Mouse (Mus musculus) midbrain, embryonic 10.5 days (tissue): Measurements from ENCODE around the gene App. TPM values are rescaled to one million over a fixed set of nuclear protein-coding genes. Genes with fewer than 3 reads are reported as not detected.

Experiments
- DNase-seq: peaks from one replicate; pipeline ENCODE4 v3.0.0-alpha.2; 2017; ENCODE audit warnings: low spot score
- H3K27ac ChIP-seq: fragments of 300-500 bp; sonication (generic); replicated peaks from 2 replicates; pipeline ENCODE4 v1.5.1; 2016; ENCODE audit warnings: mild to moderate bottlenecking
- H3K27me3 ChIP-seq: fragments of 300-500 bp; sonication (generic); 2 replicates; pipeline ENCODE4 v1.6.1; 2016; ENCODE audit warnings: low read depth, mild to moderate bottlenecking; ENCODE audit not compliant: poor library complexity, severe bottlenecking
- H3K36me3 ChIP-seq: fragments of 300-500 bp; sonication (generic); 2 replicates; pipeline ENCODE4 v1.6.1; 2016; ENCODE audit warnings: mild to moderate bottlenecking, moderate library complexity
- H3K4me1 ChIP-seq: fragments of 300-500 bp; sonication (generic); 2 replicates; pipeline ENCODE4 v1.6.1; 2016
- H3K4me3 ChIP-seq: fragments of 300-500 bp; sonication (generic); 2 replicates; pipeline ENCODE4 v1.5.1; 2016; ENCODE audit warnings: mild to moderate bottlenecking, moderate library complexity
- H3K9me3 ChIP-seq: fragments of 300-500 bp; sonication (generic); replicated peaks from 2 replicates; pipeline ENCODE4 v1.6.1; 2016; ENCODE audit warnings: mild to moderate bottlenecking
- WGBS: fragments of 180-500 bp; shearing (Covaris S2); methylation state at CpG from one replicate; pipeline ENCODE4 v1.1.7; 2016; 5-methylcytosine and 5-hydroxymethylcytosine counted together
- polyA plus RNA-seq: library from polyadenylated mRNA; unstranded; fragments of >200 nt; fragmentation: Nextera tagmentation; extraction: Ambion mirVana; gene quantifications from 2 replicates; pipeline ENCODE4 v1.2.1, GENCODE M21; 2016

Gene App
- polyA plus RNA-seq, 1 experiment from 2014 or later, result 107 TPM

DNA sequence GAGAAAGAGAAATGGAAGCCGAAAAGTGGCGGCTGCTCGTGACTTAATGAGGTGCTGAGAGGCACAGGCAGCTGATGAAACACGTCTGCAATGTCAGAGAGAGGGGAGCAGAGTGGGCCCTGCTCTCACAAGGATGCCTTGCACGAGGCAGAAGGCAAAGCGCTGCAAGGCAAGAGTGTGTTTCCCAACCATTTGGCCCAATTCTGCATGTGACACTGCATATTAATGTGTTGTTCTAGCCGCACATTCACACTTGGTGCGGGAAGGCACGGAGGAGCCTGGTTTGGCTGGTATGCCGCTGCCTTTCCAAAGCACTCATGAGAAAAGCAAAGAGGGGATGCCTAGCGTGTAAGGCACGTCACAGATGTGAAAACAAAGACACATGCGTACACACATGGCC lies 63.1 kb downstream of the App start:
- no peaks in the 10 kb centered on the region for H3K9me3 ChIP-seq
- no peaks in the 10 kb centered on the region for H3K27me3 ChIP-seq
- H3K4me3 ChIP-seq, result no peak overlapping the region
- H3K36me3 ChIP-seq, result peaks cover 8% of the 10 kb centered on the region; the same call in 1 of the 2 replicates
- no peak overlapping the region for H3K27ac ChIP-seq
- WGBS, result 90% methylated on average over 13 of the region's 13 CpGs
- DNase-seq, result no peak
- H3K4me1 ChIP-seq, result peaks cover 12% of the 10 kb centered on the region

DNA sequence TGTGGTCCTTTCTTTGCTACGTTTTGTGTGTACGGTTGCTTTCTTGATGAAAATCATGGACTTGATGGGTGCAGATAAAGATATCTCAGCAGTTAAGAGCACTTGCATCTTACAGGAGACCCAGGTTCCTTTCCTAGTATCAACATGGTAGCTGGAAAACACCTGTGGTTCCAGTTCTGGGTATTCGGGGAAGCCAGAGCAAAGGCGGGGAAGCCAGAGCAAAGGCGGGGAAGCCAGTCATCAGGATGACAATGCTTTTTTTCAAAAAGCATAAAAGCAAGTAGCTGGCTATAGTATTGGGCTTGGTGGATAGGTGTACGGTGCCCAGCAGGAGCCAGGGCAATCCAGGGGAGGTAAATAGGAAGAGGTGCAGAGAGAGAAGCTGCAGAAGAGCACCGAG lies 65.1 kb downstream of the App start:
- 87% methylated on average over 7 of the region's 7 CpGs for WGBS
- no peak overlapping the region for H3K4me3 ChIP-seq

DNA sequence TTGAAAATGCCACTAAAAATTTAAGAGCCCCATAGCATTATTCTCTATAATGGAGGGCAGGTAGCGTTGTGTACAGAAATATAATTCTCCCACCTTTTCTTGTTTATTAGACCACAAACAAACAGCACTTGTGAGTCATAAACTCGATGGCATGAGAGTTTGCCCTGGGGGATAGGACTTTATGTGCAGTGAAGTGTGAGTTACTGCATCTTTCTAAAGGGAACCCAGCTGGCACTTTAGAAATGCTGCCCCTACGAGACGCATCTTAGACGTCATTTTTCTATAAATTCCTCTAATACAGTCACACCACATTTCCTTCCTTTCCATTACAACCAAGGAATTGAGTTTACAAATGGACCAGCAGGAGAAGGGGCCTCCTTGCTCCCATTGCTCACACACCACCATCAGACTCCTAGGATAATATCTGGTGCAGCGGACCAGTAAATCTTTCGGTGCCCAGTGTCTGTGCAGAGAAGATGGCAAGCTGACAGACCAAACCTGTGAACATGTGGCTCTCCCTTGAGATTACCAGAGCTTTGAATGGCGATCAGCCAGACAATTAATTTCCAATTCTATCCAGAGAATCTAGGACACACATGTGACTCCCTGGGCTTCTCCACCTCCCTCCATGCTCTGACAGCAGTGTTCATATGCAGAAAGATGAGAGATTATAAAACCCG lies 66.8 kb downstream of the App start:
- H3K9me3 ChIP-seq, result no peaks in the 10 kb centered on the region
- peaks cover 12% of the 10 kb centered on the region for H3K4me1 ChIP-seq
- no peak overlapping the region for H3K4me3 ChIP-seq
- WGBS, result 87% methylated on average over 9 of the region's 9 CpGs
- peaks cover 14% of the 10 kb centered on the region for H3K36me3 ChIP-seq
- no peak for DNase-seq
- H3K27ac ChIP-seq, result no peak overlapping the region
- H3K27me3 ChIP-seq, result no peaks in the 10 kb centered on the region

More for the DNA sequence above, 65.1 kb downstream of the App start:
- no peaks in the 10 kb centered on the region for H3K27me3 ChIP-seq
- H3K4me1 ChIP-seq, result peaks cover 12% of the 10 kb centered on the region
- no peak overlapping the region for H3K27ac ChIP-seq
- no peaks in the 10 kb centered on the region for H3K36me3 ChIP-seq
- no peak for DNase-seq
- no peaks in the 10 kb centered on the region for H3K9me3 ChIP-seq

DNA sequence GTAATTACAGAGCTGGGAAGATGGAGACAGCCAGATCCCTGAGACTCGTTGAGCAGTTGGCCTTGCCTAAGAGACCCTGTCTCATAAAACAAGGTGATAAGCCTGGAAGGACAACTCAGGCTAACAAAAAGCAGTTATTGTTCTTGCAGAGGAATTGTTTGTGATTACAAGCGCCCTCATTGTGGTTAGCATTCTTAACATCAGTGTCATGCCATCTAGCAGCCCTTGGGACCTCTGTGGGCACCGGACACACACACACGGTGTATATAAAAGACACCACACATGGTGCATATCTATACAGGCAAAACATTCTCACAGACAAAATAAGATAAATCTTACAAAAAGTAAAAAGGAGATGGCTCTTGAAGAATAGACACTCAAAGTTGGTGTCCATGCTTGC lies 68.0 kb downstream of the App start:
- no peak for DNase-seq
- WGBS, result 77% methylated on average over 4 of the region's 4 CpGs
- H3K4me1 ChIP-seq, result peaks cover 8% of the 10 kb centered on the region
- H3K4me3 ChIP-seq, result no peak overlapping the region
- H3K27me3 ChIP-seq, result no peaks in the 10 kb centered on the region
- H3K27ac ChIP-seq, result no peak overlapping the region
- H3K9me3 ChIP-seq, result no peaks in the 10 kb centered on the region
- peaks cover 25% of the 10 kb centered on the region for H3K36me3 ChIP-seq

DNA sequence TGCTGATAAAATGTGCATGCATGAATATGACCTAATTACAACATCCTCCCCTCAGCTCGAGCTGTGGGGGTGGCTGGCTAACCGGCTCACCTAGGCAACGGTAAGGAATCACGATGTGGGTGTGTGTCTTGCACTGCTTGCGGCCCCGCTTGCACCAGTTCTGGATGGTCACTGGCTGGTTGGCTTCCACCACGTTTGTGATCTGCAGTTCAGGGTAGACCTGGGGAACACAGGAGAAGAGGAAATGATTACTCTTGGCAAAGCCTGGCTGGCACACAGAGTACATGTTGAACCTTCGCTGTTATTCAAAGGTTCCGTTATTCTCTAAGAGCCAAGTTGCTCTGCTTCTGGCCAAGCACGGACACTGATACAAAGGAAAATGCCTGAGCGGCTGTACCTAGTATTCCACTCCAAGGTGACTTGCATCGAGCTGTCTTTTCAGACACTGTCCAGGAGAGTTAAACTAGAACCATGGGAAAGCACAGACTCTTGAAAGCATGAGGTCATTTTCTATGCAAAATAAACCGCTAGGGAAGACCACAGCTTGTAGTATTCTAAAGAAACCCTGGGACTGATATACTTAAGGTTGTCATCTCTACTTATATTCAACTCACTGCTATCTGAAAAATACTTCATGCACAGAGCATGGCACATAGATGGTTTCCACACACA lies 70.3 kb downstream of the App start:
- Histone ChIP-seq H3K9me3 (no peaks in the 10 kb centered on the region), H3K4me3 (no peak overlapping the region), H3K27me3 (no peaks in the 10 kb centered on the region), H3K27ac (no peak overlapping the region), H3K36me3 (peaks cover 25% of the 10 kb centered on the region), H3K4me1 (peaks cover 9% of the 10 kb centered on the region)
- DNase-seq, result no peak
- 91% methylated on average over 13 of the region's 13 CpGs for WGBS

DNA sequence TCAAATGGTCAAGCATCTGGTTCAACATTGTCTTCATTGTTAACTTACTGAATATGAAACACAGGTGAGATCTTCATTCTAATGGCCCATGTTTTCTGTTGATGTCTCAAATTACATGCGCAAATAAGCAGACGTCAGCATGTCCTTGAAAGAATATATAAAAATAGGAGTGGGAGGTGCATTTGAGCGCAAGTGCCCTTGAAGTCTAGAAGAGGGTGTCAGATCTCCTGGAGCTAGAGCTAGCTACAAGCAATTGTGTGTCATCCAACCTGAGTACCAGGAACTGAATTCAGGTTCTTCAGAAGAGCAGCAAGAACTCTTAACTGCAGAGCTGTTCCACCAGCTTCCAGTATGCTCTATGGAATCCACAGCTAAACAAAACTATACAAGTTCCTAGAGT lies 72.0 kb downstream of the App start:
- H3K9me3 ChIP-seq, result no peaks in the 10 kb centered on the region
- no peak overlapping the region for H3K4me3 ChIP-seq
- H3K27me3 ChIP-seq, result no peaks in the 10 kb centered on the region
- no peak for DNase-seq
- H3K4me1 ChIP-seq, result peaks cover 10% of the 10 kb centered on the region; the same call in 1 of the 2 replicates
- WGBS, result 91% methylated on average over 3 of the region's 3 CpGs
- peaks cover 33% of the 10 kb centered on the region for H3K36me3 ChIP-seq
- H3K27ac ChIP-seq, result no peak overlapping the region

DNA sequence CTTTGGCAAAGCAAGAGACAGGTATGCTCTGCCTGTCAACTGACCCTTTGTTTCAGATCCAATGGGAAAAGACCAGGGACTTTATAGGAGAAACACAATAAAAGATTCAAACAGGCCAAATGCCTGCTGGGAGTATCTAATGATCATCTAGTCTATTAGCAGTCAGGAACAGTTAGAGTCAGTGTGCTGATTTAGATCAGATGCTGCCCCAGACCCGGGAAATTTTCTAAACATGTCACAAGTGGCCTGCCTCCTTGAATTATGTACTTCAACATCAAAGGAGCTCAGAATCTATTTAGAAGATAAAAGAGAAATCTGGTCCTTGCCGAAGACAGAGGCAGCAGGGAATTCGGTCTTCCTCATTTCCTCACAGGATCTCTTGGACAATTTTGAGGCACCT lies 72.8 kb downstream of the App start:
- WGBS, result 66% methylated on average over 3 of the region's 3 CpGs
- H3K9me3 ChIP-seq, result no peaks in the 10 kb centered on the region
- DNase-seq, result peak; percentile 7
- H3K27me3 ChIP-seq, result no peaks in the 10 kb centered on the region
- peaks cover 16% of the 10 kb centered on the region; the same call in 1 of the 2 replicates for H3K4me1 ChIP-seq
- no peak overlapping the region for H3K27ac ChIP-seq
- peaks cover 33% of the 10 kb centered on the region for H3K36me3 ChIP-seq
- H3K4me3 ChIP-seq, result no peak overlapping the region

DNA sequence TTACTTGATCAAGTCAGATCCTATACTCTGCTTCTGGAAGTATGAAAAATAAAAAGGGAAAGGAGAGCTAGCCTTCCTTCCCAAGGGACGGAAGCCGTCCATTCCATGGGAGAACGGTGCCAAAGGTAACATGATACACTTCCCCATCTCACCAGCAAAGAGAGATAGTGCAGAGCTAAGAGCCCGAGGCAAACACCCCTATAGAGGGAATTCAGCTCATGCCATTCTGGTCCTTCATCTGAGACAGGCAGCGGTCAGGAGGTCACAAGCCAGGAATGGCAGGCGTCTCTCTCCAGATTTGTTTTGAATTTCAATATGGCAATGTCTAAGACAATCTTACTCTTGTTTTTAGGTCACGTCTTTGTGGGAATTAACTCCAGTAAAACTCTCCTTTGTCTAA lies 74.1 kb downstream of the App start:
- WGBS, result 48% methylated on average over 7 of the region's 7 CpGs
- no peak for DNase-seq
- Histone ChIP-seq H3K27me3 (no peaks in the 10 kb centered on the region), H3K4me1 (peaks cover 23% of the 10 kb centered on the region), H3K4me3 (no peak overlapping the region), H3K36me3 (peaks cover 33% of the 10 kb centered on the region), H3K27ac (no peak overlapping the region), H3K9me3 (no peaks in the 10 kb centered on the region)

DNA sequence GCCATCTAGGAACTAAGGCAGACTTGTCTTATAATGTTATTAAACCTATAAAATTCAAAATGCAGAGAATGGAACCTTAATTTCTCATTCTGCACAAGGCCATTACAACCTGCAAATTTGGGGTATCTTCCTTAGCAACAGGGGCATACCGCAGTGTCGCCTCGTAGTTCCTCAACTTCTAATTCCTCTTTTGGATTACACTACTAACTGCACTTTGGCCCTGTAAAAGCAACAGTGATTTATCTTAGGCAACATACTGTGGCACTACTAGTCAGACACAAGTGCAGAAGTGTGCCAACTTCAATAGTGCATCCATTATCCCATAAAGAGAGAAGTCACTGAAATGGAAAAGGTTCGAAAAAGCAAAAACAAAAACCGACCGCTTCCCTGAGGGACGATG lies 74.5 kb downstream of the App start:
- H3K4me3 ChIP-seq, result no peak overlapping the region
- no peak overlapping the region for H3K27ac ChIP-seq
- peaks cover 33% of the 10 kb centered on the region for H3K36me3 ChIP-seq
- peaks cover 28% of the 10 kb centered on the region for H3K4me1 ChIP-seq
- no peak for DNase-seq
- no peaks in the 10 kb centered on the region for H3K9me3 ChIP-seq
- no peaks in the 10 kb centered on the region for H3K27me3 ChIP-seq
- WGBS, result 87% methylated on average over 7 of the region's 7 CpGs

DNA sequence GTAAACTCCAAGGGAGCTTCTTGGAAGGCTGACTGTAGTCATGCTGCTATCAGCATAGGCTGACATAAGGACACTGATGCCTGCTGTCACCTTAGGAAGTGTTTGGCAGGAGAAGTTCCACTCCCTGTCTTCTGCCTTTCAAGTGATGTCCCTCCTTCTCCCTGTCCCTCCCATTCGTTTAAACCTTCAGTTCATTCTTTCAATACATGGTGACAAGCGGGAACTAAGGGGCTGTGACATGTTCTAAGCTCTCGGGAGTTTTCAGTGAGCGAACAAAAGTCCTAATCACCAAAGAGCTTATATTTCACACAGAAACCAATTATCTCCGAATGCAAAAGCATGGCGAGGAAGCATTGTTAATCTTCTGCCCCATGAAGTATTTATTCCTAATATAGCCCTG lies 77.2 kb downstream of the App start:
- Histone ChIP-seq H3K4me3 (no peak overlapping the region), H3K9me3 (no peaks in the 10 kb centered on the region), H3K4me1 (peaks cover 53% of the 10 kb centered on the region), H3K27ac (no peak overlapping the region), H3K27me3 (no peaks in the 10 kb centered on the region), H3K36me3 (peaks cover 15% of the 10 kb centered on the region)
- WGBS, result 66% methylated on average over 6 of the region's 6 CpGs
- no peak for DNase-seq

DNA sequence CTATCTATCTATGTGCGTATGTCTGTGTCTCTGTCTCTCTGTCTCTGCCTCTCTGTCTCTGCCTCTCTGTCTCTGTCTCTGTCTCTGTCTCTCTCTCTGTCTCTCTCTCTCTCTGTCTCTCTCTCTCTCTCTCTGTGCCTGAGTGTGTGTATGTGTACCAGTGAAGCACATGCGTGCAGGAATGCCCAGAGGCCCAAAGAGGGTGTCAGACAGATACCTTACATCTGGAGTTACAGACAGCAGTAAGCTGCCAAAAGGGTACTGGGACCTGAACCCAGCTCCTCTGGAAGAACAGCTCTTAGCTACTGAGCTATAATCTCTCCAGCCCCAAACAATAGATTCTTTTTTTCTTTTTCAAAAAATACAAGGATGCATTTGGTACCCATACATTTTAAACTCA lies 77.6 kb downstream of the App start:
- Histone ChIP-seq H3K9me3 (no peaks in the 10 kb centered on the region), H3K27me3 (0 out of 2 replicates have a peak, but pooled peaks cover 3% of the 10 kb centered on the region), H3K36me3 (peaks cover 10% of the 10 kb centered on the region), H3K27ac (no peak overlapping the region), H3K4me1 (peaks cover 57% of the 10 kb centered on the region), H3K4me3 (no peak overlapping the region)
- DNase-seq, result no peak
- 97% methylated on average over 2 of the region's 2 CpGs for whole genome bisulfite sequencing

DNA sequence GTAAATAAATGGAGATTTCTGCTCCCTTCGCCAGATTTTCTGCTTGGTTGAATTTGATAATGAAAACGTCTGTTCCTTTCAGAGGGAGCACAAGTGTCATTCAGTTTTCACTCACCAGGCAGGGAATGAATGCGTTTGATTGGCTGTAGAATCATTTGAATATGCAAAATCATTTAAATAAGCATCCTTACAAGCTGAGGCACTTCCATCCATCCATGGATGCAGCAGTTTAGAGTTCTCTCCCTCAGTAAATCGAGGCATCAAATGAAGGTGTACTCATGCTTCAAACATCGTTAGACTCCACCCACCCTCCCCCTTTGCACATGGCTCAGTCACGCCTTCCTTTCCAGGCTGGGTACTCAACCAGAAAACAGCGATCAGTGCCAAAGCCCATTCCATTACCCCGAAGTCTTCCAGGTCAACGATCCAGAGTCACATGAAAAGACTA lies 80.9 kb downstream of the App start:
- 29% methylated on average over 9 of the region's 9 CpGs for WGBS
- Histone ChIP-seq H3K27ac (no peak overlapping the region), H3K9me3 (no peaks in the 10 kb centered on the region), H3K4me1 (peaks cover 69% of the 10 kb centered on the region), H3K27me3 (0 out of 2 replicates have a peak, but pooled peaks cover 3% of the 10 kb centered on the region), H3K4me3 (no peak overlapping the region), H3K36me3 (peaks cover 8% of the 10 kb centered on the region; the same call in 1 of the 2 replicates)
- peak; percentile 48 for DNase-seq

DNA sequence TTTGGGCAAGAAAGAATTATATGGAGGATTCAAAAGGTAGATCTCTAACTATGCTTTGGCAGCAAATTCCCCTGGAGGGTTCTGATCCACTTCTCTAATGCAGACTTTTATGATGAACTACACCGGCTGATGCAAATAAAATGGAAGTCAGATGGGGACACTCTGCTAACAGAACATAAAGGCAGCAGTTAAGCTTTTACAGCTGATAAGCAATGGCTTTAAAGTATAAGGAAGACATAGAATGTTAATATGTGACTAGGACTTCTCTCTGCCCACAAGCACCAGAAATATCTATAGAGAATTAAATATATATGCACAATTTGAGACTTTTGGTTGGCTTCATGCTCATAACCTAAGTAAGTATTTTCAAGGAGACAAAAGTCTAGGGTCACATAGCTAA lies 81.4 kb downstream of the App start:
- Histone ChIP-seq H3K4me3 (no peak overlapping the region), H3K27ac (no peak overlapping the region), H3K4me1 (peaks cover 74% of the 10 kb centered on the region), H3K36me3 (0 out of 2 replicates have a peak, but pooled peaks cover 5% of the 10 kb centered on the region), H3K9me3 (no peaks in the 10 kb centered on the region), H3K27me3 (0 out of 2 replicates have a peak, but pooled peaks cover 3% of the 10 kb centered on the region)
- WGBS, result 67% methylated on average over 1 of the region's 1 CpGs
- no peak for DNase-seq
